Mouse (Mus musculus): Measurements from ENCODE around the gene Limch1.

Limch1 gene

GRCm38 (mm10) chr5:66782851-66783250 is 37.2 kb downstream of the Limch1 start:
- in situ Hi-C loops (cut with MboI, MseI) = no loop called here

- in situ Hi-C loops (cut with MboI, MseI) = no loop called here
These were observed 39.2 kb downstream of the Limch1 start for GRCm38 (mm10) chr5:66784624-66785361.

- in situ Hi-C loops (cut with MboI, MseI) = no loop called here
These were observed 40.5 kb downstream of the Limch1 start for GRCm38 (mm10) chr5:66785995-66786620.

- in situ Hi-C loops (cut with MboI, MseI) = no loop called here
These were observed 41.0 kb downstream of the Limch1 start for GRCm38 (mm10) chr5:66786621-66787061.

GRCm38 (mm10) chr5:66789041-66789440 is 43.4 kb downstream of the Limch1 start:
- in situ Hi-C loops (cut with MboI, MseI) = no loop called here

- in situ Hi-C loops (cut with MboI, MseI) = no loop called here
These were observed 45.5 kb downstream of the Limch1 start for GRCm38 (mm10) chr5:66791161-66791560.

GRCm38 (mm10) chr5:66793251-66793650 is 47.6 kb downstream of the Limch1 start:
- in situ Hi-C loops (cut with MboI, MseI) = no loop called here

- in situ Hi-C loops (cut with MboI, MseI) = no loop called here
These were observed 51.7 kb downstream of the Limch1 start for GRCm38 (mm10) chr5:66797326-66797725.

GRCm38 (mm10) chr5:66798135-66798534 is 52.5 kb downstream of the Limch1 start:
- in situ Hi-C loops (cut with MboI, MseI) = no loop called here

- in situ Hi-C loops (cut with MboI, MseI) = no loop called here
These were observed 53.0 kb downstream of the Limch1 start for GRCm38 (mm10) chr5:66798591-66799003.

- in situ Hi-C loops (cut with MboI, MseI) = no loop called here
These were observed 54.6 kb downstream of the Limch1 start for GRCm38 (mm10) chr5:66800243-66800642.

GRCm38 (mm10) chr5:66800977-66801376 is 55.4 kb downstream of the Limch1 start:
- in situ Hi-C loops (cut with MboI, MseI) = no loop called here

GRCm38 (mm10) chr5:66802196-66802595 is 56.6 kb downstream of the Limch1 start:
- in situ Hi-C loops (cut with MboI, MseI) = no loop called here

- in situ Hi-C loops (cut with MboI, MseI) = no loop called here
These were observed 60.7 kb downstream of the Limch1 start for GRCm38 (mm10) chr5:66806335-66806734.

- in situ Hi-C loops (cut with MboI, MseI) = no loop called here
These were observed 62.1 kb downstream of the Limch1 start for GRCm38 (mm10) chr5:66807737-66808136.

- in situ Hi-C loops (cut with MboI, MseI) = no loop called here
These were observed 63.5 kb downstream of the Limch1 start for GRCm38 (mm10) chr5:66809016-66809570.

GRCm38 (mm10) chr5:66810396-66810795 is 64.8 kb downstream of the Limch1 start:
- in situ Hi-C loops (cut with MboI, MseI) = no loop called here

GRCm38 (mm10) chr5:66814674-66815073 is 69.0 kb downstream of the Limch1 start:
- in situ Hi-C loops (cut with MboI, MseI) = no loop called here

GRCm38 (mm10) chr5:66815877-66816276 is 70.2 kb downstream of the Limch1 start:
- in situ Hi-C loops (cut with MboI, MseI) = no loop called here

GRCm38 (mm10) chr5:66816751-66817150 is 71.1 kb downstream of the Limch1 start:
- in situ Hi-C loops (cut with MboI, MseI) = no loop called here

GRCm38 (mm10) chr5:66817184-66817956 is 71.7 kb downstream of the Limch1 start:
- in situ Hi-C loops (cut with MboI, MseI) = no loop called here

Data from regulatory T cell (primary cell).